Mouse (Mus musculus) small intestine, adult 2 months (tissue): ENCODE data around the gene Rundc3b. TPM values are rescaled to one million over a fixed set of nuclear protein-coding genes. Genes with fewer than 3 reads are reported as not detected.

Source experiments
- H3K27ac ChIP-seq: fragments of 200-500 bp; 2 replicates; pipeline ENCODE4 v1.5.1; 2012; ENCODE audit warnings: low read depth, low read length, control low read depth, inconsistent platforms; ENCODE audit not compliant: insufficient read depth
- H3K27me3 ChIP-seq: fragments of 200-500 bp; 2 replicates; pipeline ENCODE4 v1.6.1; 2012; ENCODE audit warnings: mild to moderate bottlenecking, moderate library complexity, low read length, inconsistent platforms; ENCODE audit not compliant: control insufficient read depth, insufficient read depth
- H3K36me3 ChIP-seq: fragments of 200-500 bp; 2 replicates; pipeline ENCODE4 v1.6.1; 2012; ENCODE audit warnings: mild to moderate bottlenecking, low read length, control low read depth, inconsistent platforms; ENCODE audit not compliant: control insufficient read depth, insufficient read depth
- H3K4me1 ChIP-seq: fragments of 200-500 bp; 2 replicates; pipeline ENCODE4 v1.6.1; 2012; ENCODE audit warnings: low read length, inconsistent platforms, mixed read lengths; ENCODE audit not compliant: control insufficient read depth, insufficient read depth, insufficient read length
- H3K4me3 ChIP-seq: fragments of 200-500 bp; 2 replicates; pipeline ENCODE4 v1.5.1; 2012; ENCODE audit warnings: low read depth, mild to moderate bottlenecking, control low read depth, inconsistent platforms, low read length, moderate library complexity
- CTCF ChIP-seq: fragments of 200-500 bp; IDR thresholded peaks from 2 replicates; pipeline ENCODE4 v1.5.1; 2012; ENCODE audit warnings: low read depth, mild to moderate bottlenecking, control low read depth, inconsistent platforms, low read length, moderate library complexity, mixed read lengths; ENCODE audit not compliant: insufficient replicate concordance, insufficient read length; ENCODE audit errors: extremely low read depth
- POLR2A ChIP-seq: fragments of 200-500 bp; IDR thresholded peaks from 2 replicates; pipeline ENCODE4 v1.6.1; 2012; ENCODE audit warnings: low read depth, mild to moderate bottlenecking, control low read depth, inconsistent platforms, low read length, moderate library complexity
- WGBS: fragments of 180-500 bp; shearing (Covaris S2); methylation state at CpG from one replicate; pipeline ENCODE4 v1.1.7; 2018; 5-methylcytosine and 5-hydroxymethylcytosine counted together
- polyA plus RNA-seq: library from polyadenylated mRNA; depleted of rRNA; stranded (reverse); fragments of >200 nt; gene quantifications from 2 replicates; pipeline ENCODE4 v1.2.3, GENCODE M21; 2012; rRNA removed

Gene Rundc3b
- polyA plus RNA-seq: 0.69 and 3.0 TPM in 2 replicates

GRCm38 (mm10) chr5:8622596-8623231 is at the start of gene Rundc3b:
Gene Rundc3b (minus strand): TSS chr5:8622952.
- 1% methylated on average over 72 of the region's 74 CpGs for WGBS
- peak within 1 kb of the TSS; percentile 50 for H3K27ac ChIP-seq
- no peaks in the 10 kb centered on the region for H3K36me3 ChIP-seq
- H3K4me3 ChIP-seq: peak within 1 kb of the TSS; percentile 99
- no peaks in the 10 kb centered on the region for H3K27me3 ChIP-seq
- no peak for TF ChIP-seq CTCF
- TF ChIP-seq POLR2A: no peak
- H3K4me1 ChIP-seq: peaks cover 2% of the 10 kb centered on the region; the same call in 1 of the 2 replicates

- peaks cover 20% of the 10 kb centered on the region for H3K36me3 ChIP-seq
- H3K27ac ChIP-seq: no peak overlapping the region
- WGBS: 83% methylated on average over 1 of the region's 1 CpGs
- peaks cover 18% of the 10 kb centered on the region; the same call in 1 of the 2 replicates for H3K4me1 ChIP-seq
- TF ChIP-seq CTCF (no peak), POLR2A (no peak)
- no peak overlapping the region for H3K4me3 ChIP-seq
- no peaks in the 10 kb centered on the region for H3K27me3 ChIP-seq
These were observed 46.9 kb upstream of the Rundc3b start for GRCm38 (mm10) chr5:8669606-8670005.

GRCm38 (mm10) chr5:8667758-8668474 is 45.2 kb upstream of the Rundc3b start:
- H3K4me1 ChIP-seq: peaks cover 19% of the 10 kb centered on the region; the same call in 1 of the 2 replicates
- 25% methylated on average over 9 of the region's 9 CpGs for WGBS
- no peak overlapping the region for H3K4me3 ChIP-seq
- TF ChIP-seq CTCF: no peak
- TF ChIP-seq POLR2A: no peak
- H3K27ac ChIP-seq: peak overlapping the region; percentile 95
- H3K27me3 ChIP-seq: no peaks in the 10 kb centered on the region
- H3K36me3 ChIP-seq: peaks cover 19% of the 10 kb centered on the region

GRCm38 (mm10) chr5:8664678-8665077 is 41.9 kb upstream of the Rundc3b start:
- H3K4me1 ChIP-seq: peaks cover 21% of the 10 kb centered on the region; the same call in 1 of the 2 replicates
- TF ChIP-seq POLR2A: no peak
- TF ChIP-seq CTCF: no peak
- H3K36me3 ChIP-seq: peaks cover 14% of the 10 kb centered on the region
- no peak overlapping the region for H3K4me3 ChIP-seq
- 16% methylated on average over 3 of the region's 3 CpGs for WGBS
- no peak overlapping the region for H3K27ac ChIP-seq
- no peaks in the 10 kb centered on the region for H3K27me3 ChIP-seq

GRCm38 (mm10) chr5:8660738-8661151 is 38.0 kb upstream of the Rundc3b start:
- Histone ChIP-seq H3K27ac (peak overlapping the region; percentile 94), H3K4me3 (peak overlapping the region; percentile 72), H3K27me3 (no peaks in the 10 kb centered on the region), H3K36me3 (peaks cover 7% of the 10 kb centered on the region), H3K4me1 (peaks cover 8% of the 10 kb centered on the region; the same call in 1 of the 2 replicates)
- 24% methylated on average over 10 of the region's 10 CpGs for WGBS
- TF ChIP-seq POLR2A: no peak
- no peak for TF ChIP-seq CTCF

GRCm38 (mm10) chr5:8659911-8660737 is 37.4 kb upstream of the Rundc3b start, which contains the start of gene Abcb1a:
Gene Abcb1a (plus strand): TSS chr5:8660077.
- H3K4me3 ChIP-seq: peak within 1 kb of the TSS; percentile 72
- H3K27me3 ChIP-seq: no peaks in the 10 kb centered on the region
- H3K4me1 ChIP-seq: peaks cover 4% of the 10 kb centered on the region; the same call in 1 of the 2 replicates
- peak within 1 kb of the TSS; percentile 94 for H3K27ac ChIP-seq
- peak; percentile 81 for TF ChIP-seq POLR2A
- no peak for TF ChIP-seq CTCF
- peaks cover 3% of the 10 kb centered on the region for H3K36me3 ChIP-seq
- 1% methylated on average over 37 of the region's 37 CpGs for WGBS
